ENCODE assay signal across 16 mouse cellular contexts in genomic region chr11:94387756-94388155, GRCm38 (mm10).
"Had no signal": no experiment of that assay in that cellular context is flagged by ENCODE, and none has a peak within 500 bp of the region (broad histone marks: within the 10 kb centered on the region; RNA-seq: fewer than 3 reads in every experiment).

No protein-coding gene starts in this region.

- DNase-seq: retina, postnatal 1 day; right cerebral cortex, adult 18-20 months; right cerebral cortex, postnatal 14 days; right cerebral cortex, postnatal 25 days; right cerebral cortex, postnatal 4 days; spleen, adult 18-20 months; thymus, adult 18-20 months; thymus, adult 2 months; thymus, postnatal 14 days; thymus, postnatal 25 days; thymus, postnatal 36 days; thymus, postnatal 4 days had no signal

- H3K27ac ChIP-seq: neural tube, embryonic 12.5 days; neural tube, embryonic 13.5 days; stomach, embryonic 15.5 days; stomach, postnatal 0 days had no signal

- H3K9ac ChIP-seq: neural tube, embryonic 12.5 days; neural tube, embryonic 13.5 days; stomach, embryonic 15.5 days had no signal

- H3K27me3 ChIP-seq: stomach, embryonic 15.5 days had no signal

- H3K36me3 ChIP-seq: neural tube, embryonic 12.5 days; neural tube, embryonic 13.5 days; stomach, embryonic 15.5 days had no signal

- H3K4me2 ChIP-seq: neural tube, embryonic 12.5 days; neural tube, embryonic 13.5 days; stomach, embryonic 15.5 days had no signal

- H3K4me3 ChIP-seq: neural tube, embryonic 12.5 days; neural tube, embryonic 13.5 days; stomach, embryonic 15.5 days had no signal

- H3K9me3 ChIP-seq: neural tube, embryonic 12.5 days; neural tube, embryonic 13.5 days; stomach, embryonic 15.5 days had no signal
